Mouse (Mus musculus) hindlimb bud, embryonic 11.5 days (tissue): ENCODE data around the gene Rpl24.
"Not testable (repeated sequence)": the region's sequence is repeated elsewhere in the genome, so short reads cannot be mapped to it uniquely, and the experiment has no call there.

Source experiments
- DNase-seq: peaks from one replicate; pipeline ENCODE4 v3.0.0-alpha.2; 2012; ENCODE audit warnings: low read depth, low spot score; ENCODE audit errors: extremely low spot score

Rpl24 gene

DNA sequence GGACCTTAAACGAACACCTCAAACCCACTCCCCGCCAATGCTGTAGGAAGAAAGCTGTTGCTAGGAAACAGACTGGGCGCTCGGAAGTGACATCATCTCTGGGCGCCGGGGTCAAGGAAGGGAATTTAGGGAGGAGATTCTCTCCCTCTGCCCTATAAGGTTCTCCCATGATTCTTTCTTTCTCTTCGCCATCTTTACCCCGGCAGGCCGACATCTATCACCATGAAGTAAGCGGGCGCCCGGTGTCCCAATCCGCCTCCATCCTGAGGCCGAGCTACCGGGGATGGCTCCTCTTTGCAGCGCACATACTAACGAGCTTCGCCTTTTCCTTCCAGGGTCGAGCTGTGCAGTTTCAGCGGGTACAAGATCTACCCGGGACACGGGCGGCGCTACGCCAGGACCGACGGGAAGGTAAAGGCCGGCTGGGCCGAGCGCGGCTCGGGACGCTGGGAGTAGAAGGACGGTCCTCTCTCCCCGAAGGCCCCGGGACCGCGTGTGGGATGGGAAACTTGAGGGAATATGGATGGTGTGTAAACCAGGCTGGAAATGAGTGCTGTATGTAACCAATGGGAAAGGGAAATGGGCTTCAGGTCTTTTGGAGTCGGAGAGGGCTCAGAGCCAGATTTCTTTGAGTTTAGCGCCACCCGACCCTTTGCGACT lies at the start of gene Rpl24:
TSS of gene Rpl24 (plus strand) at position 64 of the 660 bp plus-strand sequence.
- peak; percentile 87 for DNase-seq

DNA sequence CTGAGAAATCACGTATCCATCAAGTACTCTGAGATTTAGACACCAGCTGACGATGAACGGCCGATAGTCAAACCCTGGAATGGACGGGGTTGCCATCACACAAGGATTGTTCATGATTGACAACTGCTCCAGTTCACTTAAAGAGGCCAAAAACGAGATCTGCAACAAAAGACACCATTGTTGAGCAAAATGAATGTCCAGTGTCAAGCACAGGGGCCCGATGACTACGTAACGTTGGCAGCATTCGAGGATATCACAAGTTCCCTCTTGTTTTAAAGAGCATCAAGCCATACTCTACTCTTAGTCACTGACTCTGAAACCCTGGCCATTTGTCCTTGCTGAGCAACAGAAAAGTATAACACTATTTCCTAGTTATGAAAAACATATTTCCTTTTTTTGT lies 44.0 kb upstream of the Rpl24 start:
- DNase-seq = no peak

DNA sequence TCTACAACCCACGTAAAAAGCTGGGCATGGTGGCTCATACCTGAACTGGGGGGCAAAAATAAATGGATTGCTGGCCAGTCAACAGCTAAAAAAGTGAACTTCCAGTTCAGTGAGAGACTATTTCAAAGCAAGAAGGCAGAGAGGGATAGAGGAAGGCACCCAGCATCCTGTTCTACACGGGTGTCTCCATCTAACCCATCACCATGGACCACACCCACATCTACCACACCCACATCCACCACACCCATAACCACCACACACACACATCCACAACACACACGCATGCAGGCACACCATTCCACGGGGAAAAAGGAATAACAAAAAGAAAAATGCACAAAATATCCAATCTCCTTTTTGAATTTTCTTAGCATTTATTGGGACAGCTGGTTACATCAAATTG lies 42.1 kb upstream of the Rpl24 start:
- DNase-seq = no peak

DNA sequence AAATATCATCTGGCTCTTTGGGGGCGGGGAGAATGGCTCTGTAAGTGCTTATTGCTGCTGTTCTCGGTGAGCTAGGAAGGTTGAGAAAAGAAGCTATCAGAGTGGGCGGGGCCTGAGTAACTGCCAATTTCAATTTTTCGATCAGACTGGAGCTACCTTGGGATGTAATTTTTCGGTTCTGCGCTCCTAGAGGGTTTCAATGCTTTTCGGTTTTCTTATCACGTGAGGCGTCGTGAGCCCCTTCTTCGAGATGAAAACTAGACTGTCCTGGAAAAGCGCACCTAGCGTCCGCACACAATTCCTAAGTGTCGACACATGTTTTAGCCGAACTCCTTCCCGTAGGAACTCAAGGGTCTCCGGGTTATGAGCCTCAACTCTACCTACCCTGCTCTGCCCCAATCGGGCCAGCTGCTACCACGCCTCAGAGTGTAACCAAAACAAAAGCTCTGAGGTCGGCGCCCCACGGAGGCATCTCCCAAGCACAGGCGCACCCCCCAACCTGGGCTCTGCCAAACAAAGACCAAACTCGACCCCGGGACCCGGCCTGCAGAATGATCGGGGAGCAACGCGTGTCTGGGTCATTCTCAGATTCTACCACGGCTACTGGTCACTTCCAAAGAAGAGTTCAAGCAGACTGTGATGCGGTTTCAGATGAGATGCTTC lies 32.3 kb upstream of the Rpl24 start:
- peak; percentile 16 for DNase-seq

DNA sequence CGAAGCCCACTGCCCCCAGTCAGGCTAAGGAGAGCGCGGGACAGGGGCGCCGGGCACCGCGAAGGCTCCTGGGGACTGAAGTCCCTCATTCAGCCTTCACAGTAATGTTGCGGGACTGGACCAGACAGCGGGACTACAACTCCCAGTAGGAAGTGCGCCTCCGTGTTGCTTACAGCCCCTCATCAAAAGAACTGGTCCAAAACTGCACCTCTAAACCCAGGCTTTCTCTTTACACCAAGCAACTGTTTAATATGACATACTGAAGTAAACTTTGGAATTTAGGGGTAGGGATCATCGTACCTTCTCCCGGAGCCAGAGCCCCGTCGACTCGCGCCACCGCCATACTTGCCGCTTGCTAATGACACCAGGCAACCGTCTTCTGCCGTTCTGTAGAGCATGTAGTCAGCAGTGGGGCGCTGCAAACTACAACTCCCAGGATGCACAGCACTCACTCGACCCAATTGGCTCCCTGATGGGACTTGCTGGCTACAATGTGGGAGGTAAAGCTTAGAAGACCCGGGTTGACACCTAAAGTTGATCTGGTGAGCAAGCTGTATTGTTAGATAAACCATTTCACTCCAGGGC lies 31.5 kb upstream of the Rpl24 start, which contains the start of gene Cep97:
TSS of gene Cep97 (minus strand) at position 403 of the 585 bp plus-strand sequence.
- DNase-seq = peak; percentile 92

DNA sequence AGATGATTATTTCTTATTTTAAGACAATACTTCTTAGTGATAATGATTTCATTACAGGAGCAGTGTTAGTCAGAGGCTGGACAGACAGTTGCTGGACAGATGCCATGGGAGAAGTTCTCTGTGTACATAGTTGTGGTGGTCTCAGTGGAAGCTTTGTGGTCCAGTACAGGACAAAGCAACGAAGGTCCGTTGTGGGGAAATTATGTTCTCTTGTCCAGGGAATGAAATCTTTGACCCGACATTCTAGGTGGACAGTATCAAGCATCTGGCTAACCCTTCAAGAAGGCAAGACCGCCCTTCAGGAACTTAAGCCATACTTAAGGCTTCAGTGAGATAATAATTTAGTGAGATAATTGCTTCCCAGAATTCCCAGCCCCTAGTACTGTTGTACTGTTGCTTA lies 27.3 kb upstream of the Rpl24 start:
- no peak for DNase-seq

DNA sequence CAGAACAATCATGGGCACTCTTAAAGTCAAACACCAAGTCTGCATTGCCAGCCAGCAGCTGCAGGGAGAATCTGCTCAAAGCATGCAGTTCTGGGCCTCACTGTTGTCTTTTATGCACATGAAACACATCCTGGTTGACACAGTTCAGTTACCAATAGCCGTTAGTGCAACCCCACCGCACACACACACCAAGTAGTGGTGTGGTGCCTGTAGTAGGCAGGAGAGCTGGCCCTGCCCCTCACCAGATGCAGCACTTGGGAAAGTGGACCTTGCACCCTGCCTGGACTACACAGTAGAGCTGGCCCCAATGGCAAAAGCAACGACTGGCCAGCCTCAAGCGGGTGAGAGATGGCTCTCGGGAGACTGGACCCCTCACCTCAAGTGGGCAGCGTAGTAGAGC lies 26.4 kb upstream of the Rpl24 start:
- DNase-seq = no peak

DNA sequence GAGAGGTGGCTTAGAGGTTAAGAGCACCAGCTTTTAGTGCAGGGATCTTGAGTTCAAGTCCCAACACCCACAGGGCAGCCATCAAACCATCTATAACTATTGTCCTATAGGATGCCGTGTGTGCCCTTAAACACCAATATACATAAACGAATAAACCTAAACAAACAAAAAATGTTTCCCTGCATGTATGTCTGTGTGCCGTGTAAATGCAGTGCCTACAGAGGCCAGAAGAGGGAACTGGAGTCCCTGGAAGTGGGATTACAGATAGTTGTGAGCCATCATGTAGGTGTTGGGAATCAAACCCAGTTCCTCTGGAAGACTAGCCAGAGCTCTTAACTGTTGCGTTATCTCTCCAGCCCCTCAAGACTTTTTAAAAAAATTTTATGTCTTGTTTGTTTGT lies 25.3 kb upstream of the Rpl24 start:
- no peak for DNase-seq

DNA sequence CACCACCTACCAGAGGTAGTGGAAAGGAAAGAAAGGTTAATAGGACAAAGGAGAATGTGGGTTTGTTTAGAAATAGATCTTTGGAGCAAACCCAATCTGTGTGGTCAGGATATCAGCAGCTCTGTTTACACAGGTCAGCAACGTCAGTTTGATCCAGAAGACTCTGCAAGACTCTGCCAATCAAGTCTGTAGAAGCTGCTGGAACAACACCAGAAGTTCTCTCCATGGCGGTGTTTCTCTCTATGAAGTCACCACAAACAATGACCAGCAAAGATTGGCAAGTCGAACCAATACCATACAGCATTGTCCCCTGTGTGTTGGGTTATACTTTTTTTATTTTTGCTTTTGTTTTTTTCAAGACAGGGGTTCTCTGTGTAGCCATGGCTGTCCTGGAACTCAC lies 18.8 kb upstream of the Rpl24 start:
- no peak for DNase-seq

DNA sequence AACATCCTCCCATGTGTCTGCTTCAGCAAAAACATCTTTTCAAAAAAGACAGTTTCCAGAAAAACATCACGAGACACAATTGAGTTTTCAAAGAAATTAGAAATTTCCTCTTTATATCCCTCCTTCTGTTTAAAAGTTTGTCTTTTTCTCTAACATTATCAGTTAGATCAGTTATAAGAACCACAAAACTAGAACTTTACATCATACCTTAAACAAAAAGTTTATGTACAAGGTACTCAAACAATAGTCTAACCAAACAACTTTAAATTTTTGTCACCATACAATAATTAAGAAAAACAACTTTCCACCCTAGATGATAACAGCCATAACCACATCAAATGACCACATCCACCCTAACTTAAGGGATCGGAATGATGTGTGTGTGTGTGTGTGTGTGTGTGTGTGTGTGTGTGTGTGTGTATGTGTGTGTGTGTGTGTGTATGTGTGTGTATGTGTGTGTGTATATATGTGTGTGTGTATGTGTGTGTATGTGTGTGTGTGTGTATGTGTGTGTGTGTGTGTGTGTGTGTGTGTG lies 18.1 kb upstream of the Rpl24 start:
- DNase-seq = not testable (repeated sequence)

DNA sequence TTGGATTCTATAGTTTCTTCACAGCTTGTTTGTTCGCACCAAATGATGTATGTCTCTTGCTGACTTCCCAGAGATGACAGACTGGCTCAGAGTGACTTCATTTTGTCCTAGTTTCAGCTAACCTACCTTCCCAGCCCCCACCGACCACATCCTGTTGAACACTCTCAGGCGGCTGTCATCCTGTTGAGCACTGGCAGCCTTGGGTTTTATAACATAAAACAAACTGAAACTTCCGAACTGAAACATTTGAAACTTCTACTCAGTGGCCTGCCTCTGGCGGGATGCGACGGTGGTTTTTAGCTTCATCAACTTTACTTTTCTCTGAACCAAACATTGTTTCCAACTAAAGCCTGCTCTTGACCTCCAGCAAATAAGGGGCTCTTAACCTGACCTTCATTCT lies 17.1 kb upstream of the Rpl24 start:
- no peak for DNase-seq

DNA sequence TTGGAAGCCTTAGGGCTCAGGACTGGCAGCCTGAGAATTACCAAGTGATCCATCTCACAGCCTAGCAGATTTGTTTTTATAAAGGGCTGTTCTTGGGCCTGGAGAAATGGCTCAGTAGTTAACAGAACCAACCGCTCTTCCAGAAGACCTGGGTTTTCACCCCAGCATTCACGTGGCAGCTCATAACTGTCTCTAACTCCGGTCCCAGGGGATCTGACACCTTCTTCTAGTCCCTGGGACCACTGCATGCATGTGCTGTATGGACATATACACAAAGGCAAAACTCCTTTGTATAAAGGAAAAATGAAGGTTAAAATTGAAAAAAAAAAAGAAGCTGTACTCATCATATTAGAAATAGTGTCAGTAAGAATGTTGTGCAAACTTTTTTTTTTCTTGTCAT lies 15.6 kb upstream of the Rpl24 start:
- DNase-seq = no peak

DNA sequence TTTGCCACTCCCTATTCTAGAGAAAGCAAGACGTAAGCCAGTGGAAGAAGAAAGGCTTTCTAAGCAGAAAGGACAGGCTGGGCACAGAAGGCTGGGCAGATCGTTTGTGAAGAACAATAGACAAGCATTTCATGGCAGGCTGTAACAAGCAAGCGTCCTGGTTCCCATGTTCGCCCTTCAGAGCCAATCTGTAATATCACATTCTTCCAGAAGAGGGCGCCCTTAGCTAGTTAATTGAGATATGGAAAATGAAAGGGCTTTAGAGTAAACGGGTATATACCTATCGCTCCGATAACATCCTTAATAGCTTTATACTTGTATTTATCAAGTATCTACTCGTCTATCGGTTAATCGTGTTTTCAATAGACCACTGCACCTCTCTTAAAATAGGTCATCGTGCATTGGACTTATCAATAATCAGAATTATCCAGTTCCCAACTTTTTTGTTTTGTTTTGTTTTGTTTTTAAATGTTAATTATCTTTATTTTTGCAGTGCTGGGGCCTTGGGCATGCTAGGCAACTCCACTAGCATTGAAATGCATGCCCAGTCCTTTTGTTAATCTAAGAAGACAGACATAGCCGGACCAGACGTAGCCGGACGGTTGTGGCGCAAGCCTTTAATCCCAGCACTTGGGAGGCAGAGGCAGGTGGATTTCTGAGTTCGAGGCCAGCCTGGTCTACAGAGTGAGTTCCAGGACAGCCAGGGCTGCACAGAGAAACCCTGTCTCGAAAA lies 15.0 kb upstream of the Rpl24 start:
- no peak for DNase-seq

DNA sequence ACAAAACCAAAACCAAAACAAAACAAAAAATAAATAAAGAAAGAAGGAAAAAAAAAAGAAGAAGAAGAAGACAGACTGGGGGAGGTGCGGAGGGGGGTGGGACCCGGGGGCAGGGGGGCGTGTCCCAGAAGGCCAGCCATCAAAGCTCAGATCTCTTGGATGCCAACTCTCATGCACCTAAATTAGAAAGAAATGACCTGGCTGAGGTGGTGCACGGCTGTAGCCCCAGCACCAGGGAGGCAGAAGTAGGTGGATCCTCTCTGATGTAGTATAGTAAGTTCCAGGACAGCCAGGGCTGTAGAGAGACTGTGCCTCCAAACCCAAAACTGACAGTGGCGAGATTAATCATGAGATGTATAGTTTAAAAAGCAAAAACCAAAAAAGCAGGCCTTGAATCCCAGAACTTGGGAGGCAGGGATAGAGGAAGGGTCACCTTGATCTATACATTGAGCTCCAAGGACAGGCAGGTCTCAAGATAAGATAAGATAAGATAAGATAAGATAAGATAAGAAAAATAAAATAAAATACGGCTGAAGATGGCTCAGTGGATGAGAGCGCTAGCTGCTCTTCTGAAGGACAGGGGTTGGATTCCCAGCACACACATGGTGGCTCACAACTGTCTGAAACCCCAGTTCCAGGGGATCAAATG lies 14.3 kb upstream of the Rpl24 start:
- no peak for DNase-seq

DNA sequence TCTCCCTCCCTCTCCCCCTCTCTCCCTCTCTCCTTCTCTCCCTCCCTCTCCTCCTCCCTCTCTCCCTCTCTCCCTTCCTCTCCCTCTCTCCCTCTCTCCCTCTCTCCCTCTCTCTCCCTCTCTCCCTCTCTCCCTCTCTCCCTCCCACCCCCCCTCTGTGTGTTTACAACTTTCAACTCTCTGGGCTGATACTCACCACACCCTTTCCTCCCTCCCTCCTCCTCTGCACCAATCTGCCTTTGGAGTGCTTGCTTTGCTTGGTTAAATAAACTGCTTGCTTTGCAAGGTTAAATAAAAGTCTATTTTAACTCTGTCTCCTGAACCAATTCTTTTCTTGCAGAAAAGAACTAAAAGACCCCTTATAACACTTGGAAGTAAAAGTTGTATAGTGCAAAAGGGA lies 13.3 kb upstream of the Rpl24 start:
- DNase-seq = no peak

DNA sequence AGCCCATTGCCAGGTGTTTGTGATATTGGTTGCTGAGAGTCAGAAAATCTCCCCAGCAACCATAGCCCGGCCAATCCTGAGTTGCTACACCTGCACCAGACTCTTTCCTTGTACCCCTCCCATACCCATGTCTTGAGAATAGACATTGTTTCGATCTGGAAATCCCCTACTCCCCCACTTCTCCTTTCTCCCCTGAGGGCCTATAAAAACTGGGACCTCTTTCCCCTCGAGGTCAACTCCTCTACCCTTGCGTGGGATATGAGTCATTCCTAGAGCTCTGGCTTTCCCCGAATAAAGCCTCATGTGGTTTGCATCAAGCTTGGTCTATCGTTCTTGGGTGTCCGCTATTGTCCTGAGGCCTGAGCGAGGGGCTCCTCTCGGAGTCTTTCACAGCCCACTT lies 11.9 kb upstream of the Rpl24 start:
- not testable (repeated sequence) for DNase-seq

DNA sequence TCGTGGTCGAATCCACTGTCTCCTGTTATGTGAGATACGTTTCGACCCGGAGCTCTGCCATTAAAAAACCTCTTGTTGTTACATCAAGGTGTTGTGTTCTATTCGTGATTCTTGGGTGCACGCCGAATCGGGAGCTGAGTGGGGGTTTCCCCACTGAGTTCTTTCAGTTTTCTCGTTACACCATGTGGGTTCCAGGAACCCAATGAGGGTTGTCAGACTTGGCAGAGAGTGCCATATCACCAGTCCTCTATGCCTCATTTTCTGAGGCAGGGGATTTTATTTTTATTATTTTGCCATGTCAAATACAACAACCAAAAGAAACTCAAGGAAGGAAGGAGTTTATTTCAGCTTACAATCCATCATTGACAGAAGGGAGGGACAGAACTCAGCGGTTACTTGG lies 3.0 kb upstream of the Rpl24 start:
- not testable (repeated sequence) for DNase-seq

DNA sequence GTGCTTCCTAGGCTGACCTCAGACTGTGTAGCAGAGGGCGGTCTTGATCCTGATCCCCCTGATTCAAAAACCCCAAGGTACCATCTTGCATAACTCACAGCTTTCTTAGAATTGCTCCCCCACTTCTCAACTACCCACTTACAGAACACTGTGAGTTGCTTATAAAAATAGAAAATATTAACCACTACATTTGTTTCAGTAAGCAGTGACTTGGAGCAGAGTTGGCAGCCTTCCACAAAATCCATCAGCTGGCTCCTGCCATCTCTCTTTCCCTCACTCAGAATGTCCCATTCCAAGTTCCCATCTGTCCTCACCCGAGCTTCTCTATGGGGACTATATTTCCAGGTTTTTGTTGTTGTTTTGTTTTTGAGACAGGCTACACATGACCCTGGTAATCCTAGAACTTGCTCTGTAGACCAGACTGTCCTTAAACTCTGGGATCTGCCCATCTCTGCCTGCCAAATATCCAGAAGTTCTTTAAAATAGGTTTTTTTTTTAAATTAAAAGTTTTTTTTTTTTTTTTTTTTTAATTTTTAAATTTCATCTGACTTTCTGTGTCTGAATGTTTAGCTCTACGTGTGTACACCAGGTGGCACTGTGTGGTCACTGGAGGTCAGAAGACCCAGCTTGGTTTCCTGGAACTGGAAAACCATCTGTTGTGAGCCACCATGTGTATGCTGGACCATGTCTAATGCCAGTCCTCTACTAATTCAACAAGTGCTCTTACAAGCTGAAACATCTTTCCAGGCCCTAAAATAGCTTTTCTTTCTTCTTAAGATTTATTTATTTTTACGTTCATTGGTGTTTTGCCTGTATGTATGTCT lies 1.7 kb upstream of the Rpl24 start:
- no peak for DNase-seq

DNA sequence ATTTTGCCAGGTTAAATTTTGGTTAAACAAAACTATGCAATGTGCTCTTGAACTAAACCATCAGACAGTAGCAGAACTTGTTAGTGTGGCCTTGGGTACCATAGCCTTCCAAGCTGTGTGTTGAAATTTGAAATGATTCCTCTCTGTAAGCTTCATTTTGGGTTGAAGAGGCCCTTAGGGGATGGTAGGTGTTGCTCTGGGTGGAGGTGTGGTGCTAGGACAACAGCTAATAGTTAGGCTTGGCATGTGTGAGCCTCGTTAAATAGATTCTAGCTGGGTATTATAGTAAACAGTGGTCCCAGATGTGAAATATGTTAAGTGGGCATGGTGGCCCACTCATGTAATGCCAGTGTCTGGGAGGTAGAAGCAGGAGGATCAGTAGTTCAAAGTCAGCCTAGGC lies 1.1 kb downstream of the Rpl24 start:
- DNase-seq = no peak

DNA sequence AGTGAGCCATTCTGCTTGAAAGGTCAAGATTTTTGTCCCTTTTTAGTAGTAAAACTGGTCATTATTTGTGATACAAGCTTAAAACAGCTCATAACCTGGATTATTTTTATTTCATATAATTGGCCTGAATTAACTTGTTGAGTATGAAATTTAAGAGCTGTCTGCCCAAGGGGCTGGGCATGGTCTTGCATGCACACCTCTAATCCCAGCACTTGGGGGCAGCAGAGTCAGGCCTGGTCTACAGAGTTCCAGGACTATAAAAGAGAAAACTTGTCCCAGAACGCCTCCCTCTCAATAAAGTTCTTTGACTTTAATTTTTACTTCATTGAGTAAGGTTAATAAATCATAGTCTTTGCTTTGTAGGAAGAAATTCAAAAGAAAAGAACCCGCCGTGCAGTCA lies 3.1 kb downstream of the Rpl24 start:
- no peak for DNase-seq
